ENCODE assay signal across 8 mouse cellular contexts in genomic region chr6:30048163-30048500, GRCm38 (mm10). TPM values are rescaled to one million over a fixed set of nuclear protein-coding genes. Genes with fewer than 3 reads are reported as not detected.
A peak's percentile ranks its signal among the peaks of the same experiment; 100 is the strongest.
DNase-seq lines count a peak whose midpoint lies in the region; ATAC-seq lines count a peak whose summit lies in the region.

No protein-coding gene starts in this region.

- H3K36me3 ChIP-seq in heart, embryonic 14.5 days (ENCODE audit: control insufficient read depth, insufficient read depth, low read length), result no peaks in the 10 kb centered on the region; the same call in 1 of the 2 replicates
- no peaks in the 10 kb centered on the region for H3K36me3 ChIP-seq in hindbrain, embryonic 12.5 days
- no peaks in the 10 kb centered on the region for H3K36me3 ChIP-seq in midbrain, embryonic 13.5 days

- ATAC-seq in heart, embryonic 14.5 days (ENCODE audit: insufficient number of reproducible peaks, insufficient read depth, low FRiP score, low read depth), result peak; percentile 84
- ATAC-seq in activated CD4-positive, CD25-positive, alpha-beta regulatory T cell, adult 4 months, result peak; percentile 50
- peak; percentile 88 for ATAC-seq in hindbrain, embryonic 12.5 days (ENCODE audit: low FRiP score)
- peak; percentile 85; the same call in 1 of the 2 replicates for ATAC-seq in midbrain, embryonic 13.5 days

- H3K9ac ChIP-seq in heart, embryonic 14.5 days (ENCODE audit: low read length), result peak overlapping the region; percentile 98
- peak overlapping the region; percentile 100 for H3K9ac ChIP-seq in hindbrain, embryonic 12.5 days
- peak overlapping the region; percentile 99 for H3K9ac ChIP-seq in midbrain, embryonic 13.5 days (replicated peaks)

- DNase-seq in heart, adult 9 months (ENCODE audit: low spot score in 2 of 2), result no peak
- DNase-seq in left cerebral cortex, adult 8-10 months (ENCODE audit: low spot score in 2 of 2), result no peak
- no peak for DNase-seq in left cerebral cortex, adult 18-20 months (ENCODE audit: low spot score in 2 of 2)
- no peak for DNase-seq in right cerebral cortex, adult 18-20 months

- peak overlapping the region; percentile 98 to 99 for H3K27ac ChIP-seq in heart, embryonic 14.5 days (replicated peaks in 1 of 2; ENCODE audit: control insufficient read depth in 1 of 2, insufficient read depth in 1 of 2, low read depth in 2 of 2, low read length in 2 of 2)
- peak overlapping the region; percentile 100 for H3K27ac ChIP-seq in hindbrain, embryonic 12.5 days
- peak overlapping the region; percentile 100 for H3K27ac ChIP-seq in midbrain, embryonic 13.5 days

- H3K27me3 ChIP-seq in heart, embryonic 14.5 days (ENCODE audit: control insufficient read depth, insufficient read depth, low read length), result no peaks in the 10 kb centered on the region
- H3K27me3 ChIP-seq in hindbrain, embryonic 12.5 days, result no peaks in the 10 kb centered on the region
- H3K27me3 ChIP-seq in midbrain, embryonic 13.5 days, result no peaks in the 10 kb centered on the region

- H3K4me2 ChIP-seq in heart, embryonic 14.5 days (ENCODE audit: low read length), result peak overlapping the region; percentile 90
- H3K4me2 ChIP-seq in hindbrain, embryonic 12.5 days (replicated peaks), result peak overlapping the region; percentile 75
- H3K4me2 ChIP-seq in midbrain, embryonic 13.5 days (replicated peaks), result peak overlapping the region; percentile 66

- peaks cover 0 to 26% of the 10 kb centered on the region in 2 experiments for H3K4me1 ChIP-seq in heart, embryonic 14.5 days (ENCODE audit: control insufficient read depth in 2 of 2, insufficient read depth in 2 of 2, low read length in 2 of 2)
- H3K4me1 ChIP-seq in hindbrain, embryonic 12.5 days, result peaks cover 23% of the 10 kb centered on the region
- H3K4me1 ChIP-seq in midbrain, embryonic 13.5 days (replicated peaks), result peaks cover 43% of the 10 kb centered on the region

- no peaks in the 10 kb centered on the region for H3K9me3 ChIP-seq in heart, embryonic 14.5 days (ENCODE audit: control insufficient read depth, low read length)
- H3K9me3 ChIP-seq in hindbrain, embryonic 12.5 days (replicated peaks), result no peaks in the 10 kb centered on the region
- no peaks in the 10 kb centered on the region for H3K9me3 ChIP-seq in midbrain, embryonic 13.5 days

- WGBS in heart, embryonic 14.5 days, result under 1% methylated on average over 43 of the region's 45 CpGs
- whole genome bisulfite sequencing in hindbrain, embryonic 12.5 days, result under 1% methylated on average over 32 of the region's 45 CpGs
- 1% methylated on average over 30 of the region's 45 CpGs for WGBS in midbrain, embryonic 13.5 days

- H3K4me3 ChIP-seq in heart, embryonic 14.5 days (ENCODE audit: control insufficient read depth in 1 of 2, insufficient read depth in 1 of 2, low read depth in 1 of 2, low read length in 2 of 2), result peak overlapping the region; percentile 91 to 99
- H3K4me3 ChIP-seq in hindbrain, embryonic 12.5 days, result peak overlapping the region; percentile 96
- peak overlapping the region; percentile 95 for H3K4me3 ChIP-seq in midbrain, embryonic 13.5 days (replicated peaks)

RNA-seq across cellular contexts. Expression of gene Nrf1, which starts 0.3 kb away (rescaled TPM):
- 30.0 and 34.0 TPM in 2 replicates for polyA plus RNA-seq in heart, embryonic 14.5 days (2014; fragmentation: Nextera tagmentation; extraction: Ambion mirVana)
- 10 to 100 TPM; 72.8 to 78.3 TPM for polyA plus RNA-seq in activated CD4-positive, CD25-positive, alpha-beta regulatory T cell, adult 4 months (2017; shearing (Covaris generic))
- polyA plus RNA-seq in hindbrain, embryonic 12.5 days (2016; fragmentation: Nextera tagmentation; extraction: Ambion mirVana), result 62.1 and 65.4 TPM in 2 replicates
- polyA plus RNA-seq in midbrain, embryonic 13.5 days (2015; fragmentation: Nextera tagmentation; extraction: Ambion mirVana), result 57.1 and 58.2 TPM in 2 replicates
- total RNA-seq in left cerebral cortex, adult 8-10 months (2022), result 10 to 100 TPM; 20.4 to 25.0 (median 22.4) TPM
- total RNA-seq in left cerebral cortex, adult 18-20 months (2021), result 10 to 100 TPM; 20.6 to 24.8 TPM
